ENCODE assay signal across 30 mouse cellular contexts in genomic region chr11:99186836-99187235, GRCm38 (mm10). TPM values are rescaled to one million over a fixed set of nuclear protein-coding genes. Genes with fewer than 3 reads are reported as not detected.
DNase-seq lines count a peak whose midpoint lies in the region; ATAC-seq and TF ChIP-seq lines count a peak whose summit lies in the region.
"Had no signal": no experiment of that assay in that cellular context is flagged by ENCODE, and none has a peak within 500 bp of the region (broad histone marks: within the 10 kb centered on the region; RNA-seq: fewer than 3 reads in every experiment).

No protein-coding gene starts in this region.

- peak overlapping the region; percentile 35; the same call in 1 of the 2 replicates for H3K27ac ChIP-seq in bone marrow, adult 2 months (ENCODE audit: control insufficient read depth, insufficient read depth, low read depth, low read length, poor library complexity)
- H3K27ac ChIP-seq: forebrain, embryonic 13.5 days; gastrocnemius, adult 2 months; heart, embryonic 15.5 days; hindbrain, embryonic 15.5 days; limb, embryonic 13.5 days; liver, embryonic 13.5 days; midbrain, embryonic 10.5 days; neural tube, embryonic 15.5 days had no signal

- no peak for TF ChIP-seq CTCF in bone marrow, adult 2 months (IDR thresholded peaks at IDR 0.05; ENCODE audit: control insufficient read depth, insufficient read depth, low read length)

- H3K4me3 ChIP-seq in bone marrow, adult 2 months (replicated peaks; ENCODE audit: control insufficient read depth, low read depth, low read length): no peak overlapping the region
- H3K4me3 ChIP-seq: forebrain, embryonic 13.5 days; gastrocnemius, adult 2 months; heart, embryonic 15.5 days; hindbrain, embryonic 15.5 days; limb, embryonic 13.5 days; liver, embryonic 13.5 days; midbrain, embryonic 10.5 days; neural tube, embryonic 15.5 days had no signal

- DNase-seq in spleen, postnatal 36 days (ENCODE audit: low spot score in 2 of 2): peak; percentile 76 to 82
- no peak for DNase-seq in spleen, postnatal 14 days (ENCODE audit: low spot score in 2 of 2)
- no peak for DNase-seq in lung, postnatal 4 days
- no peak for DNase-seq in adrenal gland, adult (ENCODE audit: inconsistent age in 2 of 2, low spot score in 1 of 2)
- DNase-seq in right cerebral cortex, postnatal 14 days: no peak
- DNase-seq: adrenal gland, adult 2 months; cerebellum, adult 11-12 months; cerebellum, postnatal 36 days; embryo, embryonic 11 days; gastrocnemius, adult 2 months; heart, postnatal 36 days; kidney, postnatal 25 days; liver, embryonic 13.5 days; lung, embryonic 14.5 days; lung, postnatal 36 days; spleen, adult 18-20 months; thymus, adult 2 months had no signal

- 0 out of 2 replicates have a peak, but pooled peaks have one; percentile 6 for ATAC-seq in monocyte, adult 5-6 weeks (replicated peaks; ENCODE audit: insufficient number of reproducible peaks, low FRiP score, low TSS enrichment, poor library complexity, severe bottlenecking)
- ATAC-seq: forebrain, embryonic 13.5 days; intestine, embryonic 16.5 days; midbrain, embryonic 16.5 days had no signal

- no peaks in the 10 kb centered on the region; the same call in 1 of the 2 replicates for H3K4me1 ChIP-seq in bone marrow, adult 2 months (ENCODE audit: control insufficient read depth, insufficient read depth, low read length)
- H3K4me1 ChIP-seq: forebrain, embryonic 13.5 days; liver, embryonic 13.5 days had no signal

- WGBS in bone marrow, adult 2 months: 42% methylated on average over 2 of the region's 2 CpGs

- no peak for TF ChIP-seq POLR2A in bone marrow, adult 2 months (IDR thresholded peaks at IDR 0.05; ENCODE audit: borderline replicate concordance, control insufficient read depth, low read depth, low read length)

RNA-seq across cellular contexts. Expression of gene Ccr7, which starts 32.0 kb away (rescaled TPM):
- 1.5 and 9.7 TPM in 2 replicates for polyA plus RNA-seq in bone marrow, adult 2 months (2011; ENCODE audit: insufficient read depth, insufficient read length, low replicate concordance, missing spikeins)
- total RNA-seq in monocyte, adult 5-6 weeks (2017): 13.3 to 31.2 TPM (median 29.2 TPM) in 3 replicates
- total RNA-seq: gastrocnemius, adult 2 months; layer of hippocampus, adult 8-10 months had no signal
- polyA plus RNA-seq: forebrain, embryonic 13.5 days; kidney, embryonic 14.5 days; neural tube, embryonic 15.5 days had no signal

RNA-seq across cellular contexts. Expression of gene Smarce1, which starts 44.0 kb away (rescaled TPM):
- 196 and 201 TPM in 2 replicates for polyA plus RNA-seq in bone marrow, adult 2 months (2011; ENCODE audit: insufficient read depth, insufficient read length, low replicate concordance, missing spikeins)
- total RNA-seq in monocyte, adult 5-6 weeks (2017): 270 to 349 TPM (median 329 TPM) in 3 replicates

RNA-seq across cellular contexts. Expression of gene Krt222, which starts 57.0 kb away (rescaled TPM):
- 0.95 TPM in 1 of 2 replicates, not detected in the other for polyA plus RNA-seq in bone marrow, adult 2 months (2011; ENCODE audit: insufficient read depth, insufficient read length, low replicate concordance, missing spikeins)
- 0.64 to 3.8 TPM (median 1.7 TPM) in 3 replicates for total RNA-seq in monocyte, adult 5-6 weeks (2017)
- polyA plus RNA-seq: C2C12 had no signal

Comparison
In these comparisons a context has a peak if more than half of its experiments do, and no peak if none do; other contexts are left out.
1. DNase-seq: peak in spleen, postnatal 36 days (2 of 2); none in spleen, postnatal 14 days (0 of 2), lung, postnatal 4 days (0 of 2), adrenal gland, adult (0 of 2) and right cerebral cortex, postnatal 14 days (single experiment).